Mouse (Mus musculus) liver, postnatal 0 days (tissue): ENCODE data around the gene Slc25a17.

ENCODE experiments used
- CTCF ChIP-seq: sonication (generic); IDR thresholded peaks from 2 replicates; pipeline ENCODE4 v1.5.1; 2016; ENCODE audit warnings: antibody characterized with exemption, low read depth
- EP300 ChIP-seq: IDR thresholded peaks from 2 replicates; pipeline ENCODE4 v1.6.1; 2016; ENCODE audit warnings: antibody characterized with exemption, low read depth, mild to moderate bottlenecking

GRCm38 (mm10) chr15:81330816-81331433 lies 29.7 kb downstream of the Slc25a17 start:
- TF ChIP-seq CTCF = no peak
- no peak for TF ChIP-seq EP300
